ENCODE assay signal across 10 mouse cellular contexts in genomic region chr3:82029229-82029628, GRCm38 (mm10). TPM values are rescaled to one million over a fixed set of nuclear protein-coding genes. Genes with fewer than 3 reads are reported as not detected.
A peak's percentile ranks its signal among the peaks of the same experiment; 100 is the strongest.
DNase-seq lines count a peak whose midpoint lies in the region; ATAC-seq and TF ChIP-seq lines count a peak whose summit lies in the region.
"Had no signal": no experiment of that assay in that cellular context is flagged by ENCODE, and none has a peak within 500 bp of the region (broad histone marks: within the 10 kb centered on the region; RNA-seq: fewer than 3 reads in every experiment).

No protein-coding gene starts in this region.

- no peak for TF ChIP-seq POLR2A in liver, adult 2 months (IDR thresholded peaks at IDR 0.05; ENCODE audit: extremely low read depth, insufficient read depth, low read length)

- H3K79me2 ChIP-seq in liver, adult 2 months (ENCODE audit: control insufficient read depth, insufficient read depth, low read length) = no peaks in the 10 kb centered on the region

- TF ChIP-seq CTCF in G1E (IDR thresholded peaks at IDR 0.05; ENCODE audit: low read depth, low read length) = peak; percentile 52; the same call in 1 of the 2 replicates
- TF ChIP-seq CTCF in liver, adult 2 months (IDR thresholded peaks at IDR 0.05; ENCODE audit: low read depth, low read length) = peak; percentile 62

- H3K9me3 ChIP-seq in G1E (replicated peaks) = no peaks in the 10 kb centered on the region
- H3K9me3 ChIP-seq: embryonic facial prominence, embryonic 13.5 days; megakaryocyte, embryonic 14.5 days had no signal

- H3K36me3 ChIP-seq in G1E (replicated peaks) = no peaks in the 10 kb centered on the region
- H3K36me3 ChIP-seq in liver, adult 2 months (ENCODE audit: control insufficient read depth, insufficient read depth, low read length) = no peaks in the 10 kb centered on the region
- H3K36me3 ChIP-seq: embryonic facial prominence, embryonic 13.5 days had no signal

- peak; percentile 40; the same call in 1 of the 2 replicates for ATAC-seq in G1E (ENCODE audit: extremely low read depth, insufficient number of reproducible peaks, low FRiP score, poor library complexity, severe bottlenecking)

- 0% methylated on average over 3 of the region's 3 CpGs for WGBS in liver, adult 2 months

- no peak overlapping the region for H3K4me3 ChIP-seq in G1E (ENCODE audit: low read depth, low read length)
- H3K4me3 ChIP-seq in liver, adult 2 months (ENCODE audit: insufficient read depth, low read depth, low read length) = no peak overlapping the region
- H3K4me3 ChIP-seq: embryonic facial prominence, embryonic 13.5 days; megakaryocyte, embryonic 14.5 days had no signal

- H3K9ac ChIP-seq in liver, adult 2 months (ENCODE audit: low read depth, low read length) = no peak overlapping the region
- H3K9ac ChIP-seq: embryonic facial prominence, embryonic 13.5 days had no signal

- H3K4me1 ChIP-seq in G1E (ENCODE audit: insufficient read depth, low read depth, low read length) = no peaks in the 10 kb centered on the region
- H3K4me1 ChIP-seq in liver, adult 2 months (ENCODE audit: control insufficient read depth, insufficient read depth, low read length) = peaks cover 11% of the 10 kb centered on the region
- H3K4me1 ChIP-seq: embryonic facial prominence, embryonic 13.5 days had no signal

- no peaks in the 10 kb centered on the region for H3K27me3 ChIP-seq in G1E (ENCODE audit: insufficient read depth, low read length)
- H3K27me3 ChIP-seq in liver, adult 2 months (ENCODE audit: control insufficient read depth, insufficient read depth, low read length) = no peaks in the 10 kb centered on the region
- H3K27me3 ChIP-seq: embryonic facial prominence, embryonic 13.5 days had no signal

- peak; percentile 26 for DNase-seq in layer of hippocampus, adult 9-11 months
- no peak for DNase-seq in layer of hippocampus, adult 9-10 months (ENCODE audit: low spot score)
- DNase-seq in G1E (ENCODE audit: low spot score) = peak; percentile 10
- DNase-seq in cerebellum, adult 9-10 months = peak; percentile 69
- peak; percentile 27 for DNase-seq in heart, postnatal 4 days
- DNase-seq in liver, adult 2 months (ENCODE audit: extremely low read depth, low read depth, low spot score) = peak; percentile 84
- peak; percentile 18 for DNase-seq in neural tube, embryonic 10.5 days (ENCODE audit: extremely low spot score, low spot score)
- no peak for DNase-seq in urinary bladder, adult 18-20 months (ENCODE audit: low spot score in 2 of 2)

- H3K27ac ChIP-seq in liver, adult 2 months (replicated peaks; ENCODE audit: insufficient read depth, low read depth, low read length) = no peak overlapping the region
- H3K27ac ChIP-seq: embryonic facial prominence, embryonic 13.5 days had no signal

RNA-seq across cellular contexts. Expression of gene Gucy1b1, which starts 45.3 kb away (rescaled TPM):
- total RNA-seq in G1E (2014; fragmentation: Nextera tagmentation) (not detected in 2 replicates), G1E (2017) (0.22 TPM in 1 of 2 replicates, not detected in the other)
- polyA plus RNA-seq in G1E (2012) = not detected in 2 replicates
- 10 to 100 TPM; 24.1 to 24.7 TPM for total RNA-seq in heart, postnatal 4 days (2021)
- 6.7 and 7.3 TPM in 2 replicates for total RNA-seq in liver, adult 2 months (2014; rRNA removed)
- polyA plus RNA-seq in liver, adult 2 months (2012; rRNA removed) = 1.9 and 3.0 TPM in 2 replicates

RNA-seq across cellular contexts. Expression of gene Asic5, which starts 47.1 kb away (rescaled TPM):
- total RNA-seq in G1E (2014; fragmentation: Nextera tagmentation) (not detected in 2 replicates), G1E (2017) (not detected in 2 replicates)
- polyA plus RNA-seq in G1E (2012) = not detected in 2 replicates
- total RNA-seq in heart, postnatal 4 days (2021) = not detected
- total RNA-seq in liver, adult 2 months (2014; rRNA removed) = 7.5 and 8.7 TPM in 2 replicates
- polyA plus RNA-seq in liver, adult 2 months (2012; rRNA removed) = 1.1 and 1.7 TPM in 2 replicates
- polyA plus RNA-seq: embryonic facial prominence, embryonic 13.5 days had no signal

RNA-seq across cellular contexts. Expression of gene Tdo2, which starts 53.2 kb away (rescaled TPM):
- total RNA-seq in G1E (2014; fragmentation: Nextera tagmentation) (not detected in 2 replicates), G1E (2017) (not detected in 2 replicates)
- not detected in 2 replicates for polyA plus RNA-seq in G1E (2012)
- total RNA-seq in heart, postnatal 4 days (2021) = not detected
- 2,393 and 2,551 TPM in 2 replicates for total RNA-seq in liver, adult 2 months (2014; rRNA removed)
- 931 and 1,118 TPM in 2 replicates for polyA plus RNA-seq in liver, adult 2 months (2012; rRNA removed)
- polyA plus RNA-seq: embryonic facial prominence, embryonic 13.5 days had no signal

Comparison
In these comparisons a context has a peak if more than half of its experiments do, and no peak if none do; other contexts are left out.
1. DNase-seq: peak in layer of hippocampus, adult 9-11 months (single experiment), G1E (single experiment), cerebellum, adult 9-10 months (single experiment), heart, postnatal 4 days (single experiment), liver, adult 2 months (single experiment) and neural tube, embryonic 10.5 days (single experiment); none in layer of hippocampus, adult 9-10 months (single experiment) and urinary bladder, adult 18-20 months (0 of 2).
2. RNA of gene Tdo2, which starts 53.2 kb away (total RNA-seq): 2,393 to 2,551 TPM in liver, adult 2 months; not detected in heart, postnatal 4 days and not detected in G1E; every median in the first group is over 1,000 times any median in the second.